Mouse (Mus musculus): ENCODE results near the gene Tent4a.

The Tent4a gene

DNA sequence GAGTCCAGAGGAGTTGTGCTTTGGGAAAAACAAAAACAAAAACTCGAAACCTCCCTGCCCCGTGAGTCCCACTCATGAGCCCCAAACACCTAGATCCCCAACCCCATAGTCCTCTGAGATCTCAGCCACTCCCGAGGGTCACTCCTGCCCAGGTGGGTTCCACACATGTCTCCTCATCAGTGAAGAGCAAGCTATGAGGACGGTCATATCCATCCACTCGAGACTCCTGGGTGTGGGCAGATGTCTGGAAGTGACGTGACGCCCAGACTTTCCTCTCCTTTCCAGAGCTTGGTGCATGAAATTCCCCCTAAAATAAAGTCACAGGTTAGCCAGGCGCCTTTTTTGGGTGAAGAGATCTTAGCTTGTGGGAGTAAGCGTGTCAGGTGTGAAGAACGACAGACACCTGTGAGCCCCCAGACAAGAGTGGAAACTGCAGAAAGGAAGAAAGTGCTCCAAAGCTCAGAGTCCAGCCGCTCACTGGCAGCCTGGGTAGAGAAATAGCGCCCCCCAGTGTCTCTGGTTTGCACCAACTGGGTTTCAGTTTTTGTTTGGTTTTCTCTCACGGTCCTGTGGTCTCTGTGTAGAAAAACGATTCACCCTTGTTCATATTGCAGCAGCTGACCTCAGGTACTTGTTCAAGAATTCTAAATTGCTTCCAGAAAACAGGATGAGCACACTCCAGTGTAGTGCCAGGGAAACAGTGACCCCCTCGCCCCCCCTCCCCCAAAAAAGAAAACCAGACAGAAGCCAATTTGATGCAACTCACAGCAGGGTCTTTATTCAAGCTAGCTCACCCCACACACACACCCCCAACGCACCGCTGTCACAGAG lies 73.6 kb downstream of the Tent4a start:
- peak; percentile 45 for DNase-seq

- peak; percentile 59 for DNase-seq
Observed at GRCm38 (mm10) chr13:69459657-69460458, 74.6 kb downstream of the Tent4a start.

DNA sequence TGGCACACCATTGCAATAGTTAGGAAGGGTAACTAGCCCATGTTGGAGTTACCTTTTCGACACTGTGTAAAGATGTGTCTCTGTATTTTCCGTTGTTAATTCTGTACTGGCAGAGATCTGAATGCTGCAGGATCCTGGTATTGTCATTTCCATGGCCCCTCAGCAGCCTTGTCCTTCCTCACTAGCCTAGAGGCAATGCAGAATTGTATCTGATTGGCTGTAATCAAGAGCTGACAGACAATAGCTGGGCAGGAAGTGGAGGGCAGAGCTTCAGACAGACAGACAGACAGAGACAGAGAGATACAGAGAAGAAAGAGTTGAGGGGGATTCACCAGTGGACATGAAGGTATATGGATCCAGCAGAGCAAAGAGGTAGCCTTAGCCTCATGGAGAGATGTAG lies 75.5 kb downstream of the Tent4a start:
- no peak for DNase-seq

DNA sequence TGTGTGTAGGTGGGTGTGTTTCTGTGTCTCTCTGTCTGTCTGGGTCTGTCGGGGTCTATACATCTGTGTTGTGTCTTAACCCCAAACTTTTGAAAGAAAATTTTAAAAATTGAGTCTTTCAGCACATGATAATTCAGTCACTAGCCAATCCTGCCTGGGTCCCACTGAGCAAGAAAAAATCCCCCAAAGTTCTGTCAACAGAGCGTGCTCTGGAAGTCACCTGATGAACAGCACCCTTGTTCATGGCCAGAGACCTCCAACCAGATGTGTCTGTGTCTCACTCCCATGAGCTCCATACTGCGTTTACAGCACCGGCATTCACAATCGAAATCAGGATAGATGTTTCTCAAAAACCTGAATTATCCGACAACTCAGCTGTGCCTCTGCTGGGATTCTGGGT lies 76.0 kb downstream of the Tent4a start:
- DNase-seq = no peak

DNA sequence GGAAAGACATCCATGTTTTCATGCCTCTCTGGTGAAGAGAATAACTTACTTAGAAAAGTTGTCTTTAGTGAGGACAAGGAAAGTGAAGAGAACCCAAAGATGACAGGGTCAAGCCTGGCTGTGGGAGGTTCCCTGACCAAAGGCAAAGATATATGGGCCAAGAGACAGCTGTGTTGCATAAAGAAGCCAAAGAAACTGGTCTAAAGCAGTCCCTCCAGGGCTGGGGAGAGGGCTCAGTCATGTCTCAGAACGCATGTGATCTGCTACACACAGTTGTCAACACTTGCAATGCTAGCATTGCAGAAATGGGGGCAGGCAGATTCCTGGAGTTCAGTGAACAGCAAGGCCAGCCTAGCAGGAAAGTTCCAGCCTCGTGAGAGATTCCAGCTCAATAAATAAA lies 77.3 kb downstream of the Tent4a start:
- no peak for DNase-seq

DNA sequence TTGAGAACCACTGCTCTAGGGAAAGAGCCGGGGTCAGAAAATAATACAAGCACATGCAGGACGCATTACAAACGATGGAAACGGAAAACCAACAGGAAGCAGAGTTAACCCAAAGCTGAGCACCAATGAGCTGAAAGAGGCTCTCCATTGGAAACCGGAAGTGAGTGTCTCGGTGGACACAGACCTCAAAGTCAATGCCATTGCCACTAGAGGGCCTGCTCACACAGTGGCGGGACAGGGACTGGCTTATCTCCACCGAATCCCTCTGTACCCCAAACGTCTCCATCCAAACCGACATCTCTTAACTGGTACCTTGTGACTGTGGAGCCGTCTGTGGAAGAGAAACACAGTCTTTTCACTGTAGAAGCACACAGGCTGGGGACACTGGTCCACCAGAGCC lies 77.8 kb downstream of the Tent4a start:
- DNase-seq = no peak

DNA sequence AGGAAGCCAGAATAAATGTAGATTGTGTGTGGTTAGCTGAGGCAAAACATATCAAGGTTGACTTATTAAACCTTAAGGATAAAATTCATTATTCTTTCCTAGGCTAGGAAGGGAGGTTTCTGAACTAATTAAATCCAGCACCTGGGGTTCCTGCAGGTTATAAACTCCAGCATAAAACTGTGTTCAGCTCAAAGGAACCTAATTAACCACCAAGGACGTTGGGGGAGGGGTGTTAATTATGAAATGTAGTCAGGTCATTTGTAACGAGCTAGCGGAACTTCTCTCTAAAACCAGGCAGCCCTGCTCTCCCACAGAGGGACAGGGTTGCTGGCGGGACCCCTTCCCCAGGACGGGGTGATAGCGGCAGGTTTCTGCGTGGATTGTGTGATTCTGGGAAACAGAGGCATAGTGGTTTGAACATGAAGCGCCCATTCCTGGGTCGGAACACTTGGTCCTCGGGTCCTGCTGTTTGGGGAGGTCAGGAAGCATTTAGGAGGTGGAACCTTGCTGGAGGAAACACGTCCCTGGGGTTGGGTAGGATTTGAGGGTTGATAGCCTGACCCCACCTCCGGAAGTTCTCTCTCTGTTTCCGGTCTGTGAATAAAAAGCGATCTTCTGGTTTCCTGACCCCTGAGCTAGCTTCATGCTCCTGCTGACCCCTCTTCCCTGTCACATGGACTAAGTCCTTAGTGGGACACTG lies 78.8 kb downstream of the Tent4a start:
- no peak for DNase-seq
